Mouse (Mus musculus): ENCODE data around the gene Ccdc117. TPM values are rescaled to one million over a fixed set of nuclear protein-coding genes. Genes with fewer than 3 reads are reported as not detected.
A peak's percentile ranks its signal among the peaks of the same experiment; 100 is the strongest.
"Not testable (repeated sequence)": the region's sequence is repeated elsewhere in the genome, so short reads cannot be mapped to it uniquely, and the experiment has no call there.

Gene Ccdc117
- total RNA-seq, 2 experiments from 2014 or later, result 17.6 to 20.5 TPM

DNA sequence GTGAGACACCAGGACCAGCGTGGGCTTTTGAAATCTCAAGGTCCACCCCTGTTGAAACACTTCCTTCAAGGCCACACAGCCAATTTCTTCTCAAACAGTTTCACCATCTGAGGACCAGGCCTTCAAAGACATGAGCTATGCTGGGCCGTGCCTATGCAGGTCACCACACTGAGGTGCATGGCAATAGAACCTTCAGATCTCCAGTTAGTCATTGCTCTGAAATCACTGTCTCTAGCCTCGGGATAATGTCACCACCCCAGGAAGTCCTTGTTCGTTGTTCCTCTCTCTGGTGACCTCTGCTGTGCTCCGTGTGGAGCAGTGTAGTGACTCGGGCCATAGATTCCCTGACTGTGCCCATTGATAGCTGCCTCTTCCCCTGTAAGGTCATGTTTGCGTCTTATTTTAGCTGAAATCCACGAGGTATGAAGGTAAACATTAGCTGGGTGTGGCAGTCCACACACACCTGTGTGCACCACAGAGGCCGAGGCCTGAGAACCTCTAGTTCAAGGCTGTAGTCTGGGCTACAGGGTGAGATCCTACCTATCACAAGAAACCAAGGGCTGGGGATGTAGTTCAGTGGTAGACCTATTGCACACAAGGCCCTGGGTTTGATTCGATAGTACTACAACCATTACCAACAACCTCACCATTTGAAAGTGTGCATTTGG lies 50.9 kb downstream of the Ccdc117 start:
- intact Hi-C loops (cut with DNase I), result no loop called here
- no peak for DNase-seq

- not testable (repeated sequence) for DNase-seq
- intact Hi-C loops (cut with DNase I), result loop anchor here (10.0 kb wide), 1 partner anchor 395 kb away; no protein-coding TSS in a partner anchor
Observed at GRCm38 (mm10) chr11:5489433-5489832, 52.6 kb downstream of the Ccdc117 start.

DNA sequence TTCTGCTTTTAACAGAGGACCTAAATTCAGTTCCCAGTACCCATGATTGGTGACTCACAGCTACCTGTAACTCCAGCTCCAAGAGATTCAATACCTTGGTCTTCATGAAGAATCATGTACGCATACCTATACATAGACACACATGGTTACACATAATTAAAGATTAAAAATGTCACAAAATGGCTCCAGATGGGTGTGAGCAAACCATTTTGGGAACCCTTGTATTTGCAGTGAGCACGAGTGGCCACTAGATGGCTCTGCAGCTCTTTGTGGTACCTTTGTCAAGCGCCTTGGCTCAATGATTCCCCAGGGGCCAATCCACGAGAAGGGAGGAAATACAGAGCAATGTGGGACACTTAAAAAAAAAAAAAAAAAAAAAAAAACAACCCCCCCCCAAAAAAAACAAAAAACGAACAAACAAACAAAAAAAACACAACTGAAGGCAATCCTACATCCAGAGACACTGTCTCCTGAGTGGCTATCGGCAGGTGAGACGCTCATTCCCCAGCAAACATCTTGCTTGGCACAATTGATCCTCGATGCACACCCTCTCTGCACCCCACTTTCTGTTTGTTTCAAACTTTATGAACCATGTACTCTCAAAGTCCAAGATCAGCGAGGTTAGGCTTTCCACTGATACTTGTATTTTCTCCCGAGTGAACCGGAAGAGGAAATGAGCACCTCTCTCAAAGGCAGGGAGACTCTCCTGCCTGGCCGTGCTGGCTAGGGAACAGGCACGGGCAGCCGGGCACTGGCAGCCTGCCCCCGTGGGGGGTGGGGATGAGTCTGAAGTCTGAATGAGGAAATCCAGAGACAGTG lies 56.6 kb downstream of the Ccdc117 start:
- peak; percentile 81 to 90 for DNase-seq
- intact Hi-C loops (cut with DNase I), result loop anchor here (1.0 to 10.0 kb wide), 4 partner anchors 37 to 399 kb away; no protein-coding TSS in a partner anchor

GRCm38 (mm10) chr11:5482581-5482980 lies 59.4 kb downstream of the Ccdc117 start:
- intact Hi-C loops (cut with DNase I), result loop anchor here (10.0 kb wide), 1 partner anchor 402 kb away; no protein-coding TSS in a partner anchor

More at GRCm38 (mm10) chr11:5482581-5482980, 59.4 kb downstream of the Ccdc117 start:
- no peak for DNase-seq

Other genes with a start within 250 kb of the Ccdc117 start
- gene Znrf3, start 97.3 kb downstream of the Ccdc117 start, total RNA-seq (2021), result 10 to 100 TPM; 10.4 to 12.6 TPM
- 10 to 100 TPM; 50.8 to 65.3 TPM for gene Xbp1, start 21.5 kb downstream of the Ccdc117 start, total RNA-seq (2021)
- not detected for gene Ankrd36, start 27.5 kb upstream of the Ccdc117 start, total RNA-seq (2021)
- gene Mrps24, start 173.5 kb upstream of the Ccdc117 start, total RNA-seq (2021), result 100 to 1,000 TPM; 129 to 130 TPM
- 10 to 100 TPM; 55.6 to 66.5 TPM for gene Urgcp, start 220.2 kb upstream of the Ccdc117 start, total RNA-seq (2021)
- gene Dbnl, start 246.3 kb upstream of the Ccdc117 start, total RNA-seq (2021), result 10 to 100 TPM; 27.3 to 30.5 TPM

Measured in heart, postnatal 14 days (tissue).